Mouse (Mus musculus): ENCODE measurements around the gene Gon4l.

DNA sequence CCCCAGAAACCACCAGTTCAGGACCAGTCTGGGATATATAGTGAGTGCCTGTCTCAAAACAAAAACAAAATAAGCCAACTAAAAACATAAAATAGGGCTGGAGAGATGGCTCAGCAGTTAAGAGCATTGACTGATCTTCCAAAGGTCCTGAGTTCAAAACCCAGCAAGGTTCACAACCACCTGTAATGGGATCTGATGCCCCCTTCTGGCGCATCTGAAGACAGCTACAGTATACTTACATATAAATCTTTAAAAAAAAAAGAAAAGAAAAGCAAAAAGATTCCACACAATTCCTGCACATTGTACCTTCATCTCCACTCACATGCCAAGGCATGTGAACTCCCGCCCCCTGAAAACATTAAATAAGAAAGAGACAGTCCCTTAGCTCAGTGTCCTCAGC, 90.6 kb downstream of the Gon4l start:
- TF ChIP-seq POLR2A (IDR thresholded peaks at IDR 0.05; ENCODE audit: borderline replicate concordance, insufficient read depth, low read length), result no peak
- TF ChIP-seq CTCF (IDR thresholded peaks at IDR 0.05; ENCODE audit: borderline replicate concordance, insufficient read depth, low read depth, low read length), result no peak

All from cerebellum, adult 2 months (tissue).